Mouse (Mus musculus): ENCODE results near the gene Tmem165. TPM values are rescaled to one million over a fixed set of nuclear protein-coding genes. Genes with fewer than 3 reads are reported as not detected.
A peak's percentile ranks its signal among the peaks of the same experiment; 100 is the strongest.

Gene Tmem165
- polyA plus RNA-seq (2015; fragmentation: Nextera tagmentation; extraction: Ambion mirVana): 97.4 and 104 TPM in 2 replicates

GRCm38 (mm10) chr5:76183750-76184261 is at the start of gene Tmem165:
Gene Tmem165, plus strand, starts transcription at chr5:76183880.
- H3K4me3 ChIP-seq (replicated peaks): peak within 1 kb of the TSS; percentile 96
- ATAC-seq (replicated peaks; ENCODE audit: low FRiP score): peak; percentile 97
- H3K9me3 ChIP-seq (replicated peaks): no peaks in the 10 kb centered on the region
- under 1% methylated on average over 62 of the region's 62 CpGs for WGBS
- H3K4me1 ChIP-seq: peaks cover 30% of the 10 kb centered on the region
- peak within 1 kb of the TSS; percentile 97 for H3K27ac ChIP-seq
- H3K27me3 ChIP-seq: no peaks in the 10 kb centered on the region
- H3K36me3 ChIP-seq: peaks cover 13% of the 10 kb centered on the region; the same call in 1 of the 2 replicates
- H3K9ac ChIP-seq: peak within 1 kb of the TSS; percentile 97
- peak within 1 kb of the TSS; percentile 67 for H3K4me2 ChIP-seq

DNA sequence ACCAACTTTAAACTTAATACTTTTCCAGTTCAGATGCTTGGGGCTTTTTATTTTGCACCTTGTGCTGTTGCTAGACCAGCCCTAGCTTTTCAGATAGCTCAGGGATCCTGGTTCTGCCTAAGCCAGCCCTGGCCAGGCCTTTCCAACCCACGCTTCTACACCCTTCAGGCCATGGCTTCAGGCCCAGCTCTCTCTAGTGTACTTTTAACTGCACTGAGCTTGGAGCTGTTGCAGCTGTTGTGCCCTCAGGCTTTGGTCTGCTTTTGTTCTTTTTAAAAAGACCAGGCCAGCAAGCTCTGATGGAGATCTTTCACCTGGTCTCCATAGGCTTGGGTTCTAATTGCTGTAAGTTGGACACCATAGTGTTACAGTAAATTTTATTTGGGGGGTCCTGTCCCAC is 48.0 kb upstream of the Tmem165 start:
- H3K4me2 ChIP-seq: no peak overlapping the region
- H3K4me1 ChIP-seq: peaks cover 10% of the 10 kb centered on the region
- H3K27ac ChIP-seq: peak overlapping the region; percentile 7; the same call in 1 of the 2 replicates
- no peaks in the 10 kb centered on the region for H3K27me3 ChIP-seq
- 60% methylated on average over 1 of the region's 1 CpGs for WGBS
- H3K4me3 ChIP-seq (replicated peaks): no peak overlapping the region
- no peaks in the 10 kb centered on the region for H3K9me3 ChIP-seq (replicated peaks)
- no peak overlapping the region for H3K9ac ChIP-seq
- ATAC-seq (replicated peaks; ENCODE audit: low FRiP score): no peak
- H3K36me3 ChIP-seq: no peaks in the 10 kb centered on the region

DNA sequence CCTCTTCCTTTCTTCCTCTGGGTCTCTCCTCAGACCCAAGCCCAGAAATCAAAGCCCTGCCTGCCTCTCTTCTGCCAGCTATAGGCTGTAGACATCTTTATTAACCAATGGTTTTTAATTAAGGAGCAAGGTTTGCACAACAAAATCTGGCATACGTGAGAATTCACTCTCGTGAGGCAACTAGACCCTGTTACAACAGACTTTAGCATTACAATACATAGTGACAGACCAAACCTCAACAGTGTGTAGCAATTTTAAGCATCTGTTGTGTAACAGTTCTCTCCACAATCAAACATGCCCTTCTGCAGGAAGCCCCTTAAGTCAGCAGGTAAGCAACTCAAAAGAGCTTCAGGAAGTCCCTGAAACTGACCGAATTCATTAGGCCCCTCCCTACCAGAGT is 47.4 kb upstream of the Tmem165 start:
- 90% methylated on average over 3 of the region's 3 CpGs for WGBS
- H3K27ac ChIP-seq: peak overlapping the region; percentile 7; the same call in 1 of the 2 replicates
- H3K9me3 ChIP-seq (replicated peaks): no peaks in the 10 kb centered on the region

GRCm38 (mm10) chr5:76137586-76137985 is 46.1 kb upstream of the Tmem165 start:
- Histone ChIP-seq H3K4me1 (peaks cover 15% of the 10 kb centered on the region), H3K27ac (no peak overlapping the region), H3K27me3 (no peaks in the 10 kb centered on the region), H3K9me3 (replicated peaks) (no peaks in the 10 kb centered on the region), H3K9ac (no peak overlapping the region), H3K4me3 (replicated peaks) (no peak overlapping the region), H3K36me3 (no peaks in the 10 kb centered on the region), H3K4me2 (no peak overlapping the region)
- ATAC-seq (replicated peaks; ENCODE audit: low FRiP score): no peak
- 95% methylated on average over 1 of the region's 1 CpGs for WGBS

More for the DNA sequence above, 47.4 kb upstream of the Tmem165 start:
- no peak overlapping the region for H3K9ac ChIP-seq
- no peaks in the 10 kb centered on the region for H3K36me3 ChIP-seq
- no peak overlapping the region for H3K4me3 ChIP-seq (replicated peaks)
- no peak for ATAC-seq (replicated peaks; ENCODE audit: low FRiP score)
- H3K4me1 ChIP-seq: peaks cover 13% of the 10 kb centered on the region
- no peaks in the 10 kb centered on the region for H3K27me3 ChIP-seq
- no peak overlapping the region for H3K4me2 ChIP-seq

DNA sequence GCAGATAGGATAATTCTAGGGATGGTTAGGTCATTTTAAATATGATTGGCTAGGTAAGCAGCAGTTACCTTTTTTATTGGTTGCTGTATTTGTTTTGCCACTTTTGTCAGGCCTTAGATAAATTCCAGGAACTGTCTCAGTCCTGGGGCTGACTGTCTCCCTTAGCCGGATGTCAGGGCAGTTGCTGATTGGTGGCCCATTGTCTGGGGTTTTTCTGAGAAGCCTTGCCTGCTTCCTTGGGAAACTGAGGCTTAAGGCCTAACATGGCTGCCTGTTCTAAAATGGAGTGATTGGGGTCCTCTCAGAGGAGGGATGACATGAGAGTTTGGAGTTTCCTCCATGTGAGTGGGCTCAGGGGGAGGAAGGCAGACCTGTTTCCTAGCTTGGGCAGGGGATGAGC is 45.6 kb upstream of the Tmem165 start:
- ATAC-seq (replicated peaks; ENCODE audit: low FRiP score): no peak
- Histone ChIP-seq H3K36me3 (no peaks in the 10 kb centered on the region), H3K4me2 (no peak overlapping the region), H3K27ac (no peak overlapping the region), H3K9me3 (replicated peaks) (no peaks in the 10 kb centered on the region), H3K9ac (no peak overlapping the region), H3K27me3 (no peaks in the 10 kb centered on the region), H3K4me1 (peaks cover 15% of the 10 kb centered on the region), H3K4me3 (replicated peaks) (no peak overlapping the region)
- 76% methylated on average over 1 of the region's 1 CpGs for WGBS

DNA sequence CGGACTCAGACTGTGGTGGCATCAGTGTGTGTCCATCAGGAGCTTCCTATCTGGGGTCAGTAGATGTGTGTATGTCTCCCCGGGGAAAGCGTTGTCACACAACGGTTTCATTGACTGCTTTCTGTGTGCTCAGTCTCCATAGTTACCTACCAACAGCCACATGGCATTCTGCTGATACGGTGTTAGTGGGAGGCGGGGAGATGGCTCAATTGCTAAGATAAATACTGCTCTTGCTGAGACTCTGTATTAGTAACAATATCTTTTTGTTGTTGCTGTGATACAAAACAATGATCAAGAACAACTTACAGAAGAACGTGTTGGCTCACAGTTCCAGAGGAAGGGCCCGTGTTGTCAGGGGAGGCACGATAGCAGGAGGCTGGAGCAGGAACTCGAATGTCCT is 45.2 kb upstream of the Tmem165 start:
- Histone ChIP-seq H3K4me1 (peaks cover 15% of the 10 kb centered on the region), H3K9ac (no peak overlapping the region), H3K4me2 (no peak overlapping the region), H3K9me3 (replicated peaks) (no peaks in the 10 kb centered on the region), H3K27ac (no peak overlapping the region), H3K36me3 (no peaks in the 10 kb centered on the region), H3K27me3 (no peaks in the 10 kb centered on the region), H3K4me3 (replicated peaks) (no peak overlapping the region)
- 76% methylated on average over 10 of the region's 10 CpGs for WGBS
- no peak for ATAC-seq (replicated peaks; ENCODE audit: low FRiP score)

DNA sequence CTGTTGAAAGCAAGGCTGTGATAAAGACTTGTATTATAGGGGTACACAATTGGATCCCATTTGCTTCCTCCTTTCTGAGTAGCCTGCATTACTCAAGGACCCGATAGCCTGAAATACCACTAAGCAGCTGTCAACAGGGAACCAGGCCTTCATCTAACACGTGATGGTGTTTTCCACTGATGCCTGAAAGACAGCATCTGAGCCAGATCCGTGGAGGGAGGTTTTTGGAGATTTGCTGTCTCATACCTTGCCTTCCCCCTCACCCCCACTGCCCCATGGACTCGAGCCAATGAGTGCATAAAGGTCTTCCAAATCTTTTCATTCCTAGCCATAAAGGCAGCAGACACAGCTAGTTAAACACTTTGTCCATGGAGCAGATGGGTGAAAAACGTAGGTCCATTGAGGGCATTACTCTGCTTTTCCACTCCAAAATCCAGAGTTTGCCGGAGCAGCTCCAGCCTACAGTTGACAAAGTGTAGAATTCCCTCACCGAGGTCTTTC is 44.5 kb upstream of the Tmem165 start:
- H3K9ac ChIP-seq: peak overlapping the region; percentile 82

GRCm38 (mm10) chr5:76139808-76140729 is 43.6 kb upstream of the Tmem165 start, which contains the start of gene Srd5a3:
Gene Srd5a3, plus strand, starts transcription at chr5:76140271.
- Histone ChIP-seq H3K9me3 (replicated peaks) (no peaks in the 10 kb centered on the region), H3K4me1 (peaks cover 15% of the 10 kb centered on the region), H3K9ac (peak within 1 kb of the TSS; percentile 82), H3K27me3 (no peaks in the 10 kb centered on the region), H3K4me2 (peak within 1 kb of the TSS; percentile 82), H3K4me3 (replicated peaks) (peak within 1 kb of the TSS; percentile 70), H3K27ac (peak within 1 kb of the TSS; percentile 100), H3K36me3 (no peaks in the 10 kb centered on the region)
- WGBS: under 1% methylated on average over 68 of the region's 69 CpGs
- ATAC-seq (replicated peaks; ENCODE audit: low FRiP score): peak; percentile 98

More for the DNA sequence above, 44.5 kb upstream of the Tmem165 start:
- H3K27ac ChIP-seq: peak overlapping the region; percentile 100; the same call in 1 of the 2 replicates
- no peaks in the 10 kb centered on the region for H3K9me3 ChIP-seq (replicated peaks)
- WGBS: 42% methylated on average over 7 of the region's 7 CpGs
- peak overlapping the region; percentile 82 for H3K4me2 ChIP-seq
- no peaks in the 10 kb centered on the region for H3K36me3 ChIP-seq
- H3K4me1 ChIP-seq: peaks cover 15% of the 10 kb centered on the region
- ATAC-seq (replicated peaks; ENCODE audit: low FRiP score): no peak
- H3K4me3 ChIP-seq (replicated peaks): peak overlapping the region; percentile 70
- no peaks in the 10 kb centered on the region for H3K27me3 ChIP-seq

DNA sequence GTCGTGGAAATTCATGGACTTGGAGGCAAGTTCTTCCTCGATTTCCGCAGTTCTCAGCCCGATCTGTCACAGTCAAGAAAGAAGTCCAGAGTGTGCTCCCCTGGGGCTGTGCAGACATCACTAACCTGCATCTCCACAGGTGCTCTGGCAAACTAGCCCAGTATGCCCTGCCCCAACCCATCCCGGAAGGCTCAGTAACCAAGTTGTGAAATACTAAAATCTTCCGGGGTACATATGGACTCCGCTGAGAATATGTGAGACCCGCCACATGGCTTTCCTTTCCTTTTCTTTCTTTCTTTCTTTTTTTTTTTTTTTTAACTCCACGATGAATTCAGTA is 43.0 kb upstream of the Tmem165 start:
- peak overlapping the region; percentile 100 for H3K27ac ChIP-seq
- whole genome bisulfite sequencing: 9% methylated on average over 9 of the region's 9 CpGs
- H3K27me3 ChIP-seq: no peaks in the 10 kb centered on the region
- peaks cover 15% of the 10 kb centered on the region for H3K4me1 ChIP-seq
- H3K4me2 ChIP-seq: peak overlapping the region; percentile 82
- H3K9ac ChIP-seq: peak overlapping the region; percentile 82
- no peaks in the 10 kb centered on the region for H3K36me3 ChIP-seq
- peak; percentile 47 for ATAC-seq (replicated peaks; ENCODE audit: low FRiP score)
- peak overlapping the region; percentile 70 for H3K4me3 ChIP-seq (replicated peaks)
- H3K9me3 ChIP-seq (replicated peaks): no peaks in the 10 kb centered on the region

DNA sequence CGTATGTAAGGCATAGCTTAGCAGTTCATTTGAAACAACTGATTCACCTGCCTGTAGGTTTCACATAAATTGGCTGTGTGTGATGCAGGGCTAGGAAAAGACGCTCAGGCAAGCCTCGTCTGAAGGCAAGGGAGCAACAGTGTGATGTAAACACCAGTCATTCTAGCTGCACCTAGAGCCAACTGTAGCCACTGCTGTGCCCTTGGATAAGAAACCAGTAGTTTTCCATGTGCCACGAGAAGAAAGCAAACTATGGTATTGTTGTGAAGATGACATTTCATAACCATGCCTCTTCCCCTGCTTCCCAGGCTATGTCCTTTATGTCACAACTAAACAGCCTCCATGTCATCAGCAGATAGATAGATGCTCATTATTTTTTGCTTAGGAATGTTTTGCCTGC is 40.3 kb upstream of the Tmem165 start:
- no peaks in the 10 kb centered on the region for H3K36me3 ChIP-seq
- no peak overlapping the region for H3K4me2 ChIP-seq
- H3K9ac ChIP-seq: no peak overlapping the region
- no peaks in the 10 kb centered on the region for H3K27me3 ChIP-seq
- no peak overlapping the region for H3K27ac ChIP-seq
- ATAC-seq (replicated peaks; ENCODE audit: low FRiP score): no peak
- 90% methylated on average over 4 of the region's 4 CpGs for WGBS
- H3K9me3 ChIP-seq (replicated peaks): no peaks in the 10 kb centered on the region
- no peak overlapping the region for H3K4me3 ChIP-seq (replicated peaks)
- H3K4me1 ChIP-seq: peaks cover 15% of the 10 kb centered on the region

DNA sequence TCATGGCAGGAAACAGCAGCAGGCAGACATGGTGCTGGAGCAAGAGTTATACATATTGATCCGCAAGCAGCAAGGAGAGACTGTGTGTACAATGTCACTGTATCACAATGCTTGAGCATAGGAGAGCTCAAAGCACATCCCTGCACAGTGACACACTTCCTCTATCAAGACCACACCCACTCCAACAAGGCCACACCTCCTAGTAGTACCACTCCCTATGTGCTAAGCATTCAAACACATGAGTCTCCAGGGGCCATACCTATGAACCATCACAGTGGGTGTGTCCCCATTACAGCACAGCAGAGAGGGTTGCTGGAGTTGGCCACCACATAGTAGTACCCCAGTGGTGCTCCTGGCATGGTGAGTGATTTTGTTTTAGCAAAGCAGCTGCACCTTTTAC is 37.3 kb upstream of the Tmem165 start:
- ATAC-seq (replicated peaks; ENCODE audit: low FRiP score): 0 out of 2 replicates have a peak, but pooled peaks have one; percentile 33
- no peak overlapping the region for H3K9ac ChIP-seq
- no peak overlapping the region for H3K4me3 ChIP-seq (replicated peaks)
- H3K9me3 ChIP-seq (replicated peaks): no peaks in the 10 kb centered on the region; the same call in 1 of the 2 replicates
- no peak overlapping the region for H3K4me2 ChIP-seq
- WGBS: 94% methylated on average over 1 of the region's 1 CpGs
- no peaks in the 10 kb centered on the region for H3K27me3 ChIP-seq
- no peak overlapping the region for H3K27ac ChIP-seq
- 0 out of 2 replicates have a peak, but pooled peaks cover under 1% of the 10 kb centered on the region for H3K4me1 ChIP-seq
- H3K36me3 ChIP-seq: peaks cover 21% of the 10 kb centered on the region

- Histone ChIP-seq H3K4me2 (no peak overlapping the region), H3K4me3 (replicated peaks) (no peak overlapping the region), H3K9ac (no peak overlapping the region), H3K36me3 (peaks cover 39% of the 10 kb centered on the region), H3K27me3 (no peaks in the 10 kb centered on the region), H3K9me3 (replicated peaks) (no peaks in the 10 kb centered on the region; the same call in 1 of the 2 replicates), H3K4me1 (no peaks in the 10 kb centered on the region), H3K27ac (no peak overlapping the region)
- ATAC-seq (replicated peaks; ENCODE audit: low FRiP score): no peak
- 89% methylated on average over 6 of the region's 6 CpGs for WGBS
Measured at GRCm38 (mm10) chr5:76149436-76149835, 34.2 kb upstream of the Tmem165 start.
